Mouse (Mus musculus) liver (tissue): Measurements from ENCODE around the gene Smad1.
A peak's percentile ranks its signal among the peaks of the same experiment; 100 is the strongest.

Experiments used
- DNase-seq: peaks from one replicate; pipeline ENCODE4 v3.0.0-alpha.2; 2020; ENCODE audit warnings: mixed read lengths

Gene Smad1

DNA sequence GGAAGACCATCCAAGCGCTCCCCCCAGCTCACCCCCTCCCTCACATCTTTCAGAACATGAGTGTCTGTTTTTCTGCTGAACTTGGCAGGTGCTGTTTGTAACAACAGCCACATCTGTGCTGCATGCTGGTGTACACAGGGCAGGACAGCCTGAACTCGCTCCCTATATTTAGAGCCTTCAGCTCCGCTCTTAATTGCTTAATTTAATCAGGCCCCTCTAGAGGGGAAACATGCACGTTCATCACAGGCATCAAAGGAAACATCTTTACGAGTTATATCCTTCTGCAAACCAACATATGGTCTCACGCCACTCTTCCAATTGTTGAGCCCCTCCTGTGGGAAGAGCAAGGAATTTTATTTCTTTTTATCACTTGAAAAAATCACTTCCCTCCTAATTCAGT lies 17.5 kb downstream of the Smad1 start:
- no peak for DNase-seq

DNA sequence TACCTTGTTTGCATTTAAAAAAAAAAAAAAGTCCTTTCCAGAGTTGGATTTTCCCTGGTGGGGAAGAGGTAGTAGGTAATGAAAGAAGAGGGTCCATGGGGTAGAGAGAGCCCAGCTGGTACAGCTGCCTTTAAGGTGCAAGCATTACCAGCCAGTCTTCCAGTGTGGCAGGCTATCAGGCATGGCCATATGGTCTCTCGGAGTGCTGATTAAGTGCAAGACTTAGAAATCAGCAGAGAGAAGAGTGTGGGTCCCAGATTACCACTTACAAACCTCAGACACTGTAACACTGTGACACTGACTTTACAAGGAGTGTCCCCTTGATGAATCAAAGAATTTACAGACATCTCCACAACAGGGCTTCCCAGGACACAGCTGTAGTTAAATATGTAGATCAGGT lies 18.9 kb downstream of the Smad1 start:
- DNase-seq, result no peak

DNA sequence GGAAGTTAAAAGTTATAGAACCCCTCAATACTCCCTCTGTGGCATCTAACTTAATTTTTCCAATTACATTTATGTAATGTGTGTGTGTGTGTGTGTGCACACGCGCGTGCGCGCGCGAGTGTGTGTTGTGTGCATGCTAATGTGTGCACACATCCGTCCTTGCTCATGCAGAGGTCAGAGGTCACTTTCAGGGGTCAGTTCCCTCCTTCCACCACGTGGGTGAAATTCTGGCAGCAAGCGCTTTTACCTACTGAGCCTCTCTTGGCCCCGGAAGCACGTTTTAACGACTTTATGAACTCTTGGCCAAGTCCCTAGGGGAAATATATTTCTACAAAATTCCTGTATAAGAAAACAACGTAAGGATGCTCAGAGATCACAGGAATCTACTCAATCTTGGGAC lies 19.3 kb downstream of the Smad1 start:
- no peak for DNase-seq

DNA sequence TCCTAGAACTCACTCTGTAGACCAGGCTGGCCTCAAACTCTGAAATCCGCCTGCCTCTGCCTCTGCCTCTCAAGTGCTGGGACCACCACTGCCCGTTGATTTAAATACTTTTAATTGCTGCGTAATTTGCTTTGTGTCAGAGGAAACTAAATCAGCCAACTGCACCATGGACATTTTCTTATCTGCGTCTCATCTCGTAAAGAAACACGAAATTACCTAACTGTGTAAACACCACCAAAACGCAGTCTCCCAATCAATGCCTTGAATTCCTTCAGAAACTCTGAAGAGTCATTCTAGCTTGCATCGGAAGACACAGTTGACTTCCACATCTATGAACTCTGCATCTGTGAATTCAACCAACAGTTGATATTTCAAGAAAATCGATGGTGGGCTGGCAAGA lies 22.7 kb downstream of the Smad1 start:
- DNase-seq, result no peak

DNA sequence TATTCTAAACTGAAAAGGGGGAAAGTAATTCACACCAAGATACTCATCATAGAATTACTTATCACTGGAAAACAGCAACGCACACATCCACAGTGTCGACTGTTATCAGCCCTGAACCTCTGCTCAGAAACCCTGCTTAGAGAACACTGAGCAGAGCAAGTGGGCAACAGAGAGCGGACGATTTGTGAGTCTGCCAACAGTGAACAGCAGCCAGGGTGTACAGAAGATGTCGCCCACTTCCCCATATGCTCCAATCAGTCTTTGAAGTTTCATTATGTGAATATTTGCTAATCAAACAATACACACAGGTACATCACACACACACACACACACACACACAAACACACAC lies 23.6 kb downstream of the Smad1 start:
- DNase-seq, result peak; percentile 44

DNA sequence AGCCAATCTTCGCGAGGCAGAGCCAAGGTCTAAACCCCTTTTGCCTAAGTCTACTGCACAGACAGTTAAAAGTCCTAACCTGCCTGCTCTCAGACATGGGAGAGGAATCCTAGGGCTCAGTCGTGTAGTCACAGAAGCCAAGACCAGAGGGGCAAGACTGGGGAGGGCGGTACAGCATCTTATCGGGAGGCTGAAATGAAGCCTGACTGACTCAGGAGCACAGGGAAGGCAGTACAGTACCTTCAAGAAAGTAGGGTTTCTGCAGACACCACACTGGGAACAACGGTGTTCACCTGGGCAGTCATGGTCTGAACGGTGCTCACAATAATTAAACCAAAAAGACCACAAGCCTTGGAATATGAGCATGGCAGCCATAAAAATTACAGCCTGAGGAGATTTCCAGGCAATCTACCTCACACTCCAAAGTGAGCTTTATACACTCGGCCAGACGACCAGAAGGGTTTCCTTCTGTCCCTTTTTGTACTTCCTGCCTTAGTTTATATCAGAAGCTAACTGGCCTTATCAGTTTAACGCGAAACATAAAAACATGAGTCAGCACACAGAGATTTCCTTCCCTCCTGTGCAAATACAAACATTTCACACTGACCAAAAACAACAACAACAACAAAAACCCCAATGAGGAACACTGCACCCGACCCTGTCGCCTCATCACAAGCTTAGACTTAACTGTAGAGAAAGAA lies 24.1 kb downstream of the Smad1 start:
- DNase-seq, result no peak

DNA sequence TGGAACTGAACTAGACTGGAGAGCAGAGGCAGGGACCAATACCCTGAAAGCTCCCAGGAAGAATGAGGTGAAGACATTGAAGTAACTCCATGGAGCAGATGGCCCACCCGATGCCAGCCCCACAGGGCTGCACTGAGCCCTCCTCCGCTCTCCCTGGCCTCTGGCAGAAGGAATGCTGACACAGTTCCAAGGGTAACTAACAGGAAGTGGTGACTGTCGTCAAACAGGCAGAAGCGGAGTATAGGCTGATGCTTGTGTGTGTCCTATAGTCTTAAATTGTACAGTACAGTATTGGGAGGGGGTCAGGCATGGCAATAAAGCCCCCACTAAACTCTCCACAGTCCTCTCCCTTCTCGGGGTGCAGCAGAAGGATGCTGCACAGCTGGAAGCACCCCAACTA lies 24.9 kb downstream of the Smad1 start:
- no peak for DNase-seq

DNA sequence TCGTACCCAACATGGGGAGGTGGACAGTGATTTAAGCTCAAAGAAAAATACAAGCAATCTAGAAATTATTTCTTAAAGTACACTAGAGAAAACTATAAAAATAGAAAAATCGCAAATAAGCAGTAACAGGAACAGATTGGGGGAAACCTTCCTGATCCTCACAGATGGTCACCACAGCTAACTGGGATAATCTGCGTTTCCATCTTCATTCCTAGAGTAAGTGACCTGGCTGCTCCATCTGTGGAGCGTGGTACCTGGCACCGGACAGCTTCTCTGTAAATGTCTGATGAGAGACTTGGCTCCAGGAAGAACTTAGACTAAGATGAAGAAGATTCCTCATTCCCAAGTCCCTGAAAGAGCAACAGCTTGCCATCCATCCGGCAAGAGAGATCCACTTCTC lies 25.8 kb downstream of the Smad1 start:
- DNase-seq, result no peak

DNA sequence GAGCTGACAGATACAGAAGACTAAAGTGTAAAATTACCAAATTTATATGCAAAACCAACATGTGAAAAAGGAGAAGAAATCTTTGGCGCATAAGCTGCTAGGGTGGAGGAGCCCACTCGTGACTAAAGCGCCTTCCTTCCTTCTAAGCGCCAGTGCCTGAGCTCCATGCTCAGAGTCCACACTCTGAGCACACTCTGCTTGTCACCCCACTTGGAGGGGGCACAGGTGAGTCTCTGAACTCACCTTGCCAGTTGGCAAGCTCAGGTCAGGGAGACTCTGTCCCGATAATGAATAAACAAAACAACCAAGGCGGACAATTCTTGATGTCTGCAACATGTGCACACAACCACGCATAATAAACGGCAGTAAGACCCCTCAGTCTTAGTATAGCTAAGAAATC lies 26.4 kb downstream of the Smad1 start:
- no peak for DNase-seq

DNA sequence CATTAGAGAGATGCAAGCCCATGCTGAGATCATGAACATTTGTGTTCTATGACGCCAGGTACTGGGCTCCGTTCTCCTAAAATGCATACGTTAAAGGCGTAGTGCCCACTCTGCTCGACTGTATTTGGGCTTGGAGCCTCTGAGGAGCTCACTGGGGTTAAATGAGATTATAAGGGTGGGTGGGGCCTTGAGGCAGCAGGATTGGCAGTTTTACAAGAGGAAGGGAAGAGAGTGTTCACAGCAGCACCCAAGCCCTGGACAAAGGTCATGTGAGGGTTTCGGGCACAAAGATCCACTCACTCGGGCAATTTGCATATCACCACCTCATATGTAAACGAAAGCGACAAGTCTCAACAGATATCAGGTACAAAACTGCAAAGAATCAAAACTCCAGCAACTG lies 26.8 kb downstream of the Smad1 start:
- no peak for DNase-seq

DNA sequence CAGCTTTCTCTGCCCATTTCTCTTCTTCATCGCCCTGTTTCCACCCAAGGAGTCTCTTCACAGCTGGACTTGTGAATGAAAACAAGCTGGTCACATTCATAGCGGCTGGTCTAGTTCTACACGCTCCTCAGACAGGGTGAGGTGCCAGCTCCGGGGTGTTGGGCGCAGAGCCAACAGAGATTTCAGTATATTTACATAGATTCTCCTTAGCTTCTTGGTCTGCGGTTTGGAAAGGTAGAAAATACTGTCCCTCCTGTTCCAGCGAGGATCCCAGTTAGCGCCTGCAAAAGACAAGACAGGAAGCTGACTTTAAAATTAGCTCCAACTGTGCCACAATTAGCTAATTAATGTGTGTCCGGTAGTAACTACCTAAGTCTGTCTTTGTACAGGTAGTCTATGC lies 27.2 kb downstream of the Smad1 start:
- no peak for DNase-seq

DNA sequence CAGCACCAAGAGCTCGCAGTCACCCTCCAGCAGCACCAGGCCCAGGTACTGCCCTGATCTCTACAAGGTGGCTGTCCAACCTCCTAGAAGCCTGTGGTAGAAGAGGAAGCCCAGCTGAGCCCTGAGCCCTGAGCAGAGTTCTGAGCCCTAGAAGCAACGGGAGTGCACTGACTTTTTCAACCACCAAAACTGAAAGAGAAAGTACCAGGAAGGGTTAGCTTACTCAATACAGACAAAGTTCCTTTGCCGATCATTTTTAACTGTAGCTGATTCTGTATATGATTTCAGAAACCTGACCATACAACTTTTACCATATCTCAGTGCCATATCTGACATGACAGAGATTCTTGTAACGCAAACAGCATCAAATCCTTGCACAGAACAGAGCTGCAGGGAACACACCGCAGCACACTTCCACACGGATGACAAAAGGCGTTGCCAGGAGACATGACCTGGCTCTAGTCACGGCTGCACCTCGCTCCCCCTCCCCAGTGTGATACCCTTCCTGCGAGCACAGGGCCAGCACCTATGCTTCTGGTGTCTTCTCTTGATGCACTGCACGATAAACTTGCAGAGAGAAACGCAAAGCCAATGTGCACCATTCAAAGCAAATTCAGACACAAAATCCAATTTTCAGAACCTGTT lies 28.6 kb downstream of the Smad1 start:
- no peak for DNase-seq

DNA sequence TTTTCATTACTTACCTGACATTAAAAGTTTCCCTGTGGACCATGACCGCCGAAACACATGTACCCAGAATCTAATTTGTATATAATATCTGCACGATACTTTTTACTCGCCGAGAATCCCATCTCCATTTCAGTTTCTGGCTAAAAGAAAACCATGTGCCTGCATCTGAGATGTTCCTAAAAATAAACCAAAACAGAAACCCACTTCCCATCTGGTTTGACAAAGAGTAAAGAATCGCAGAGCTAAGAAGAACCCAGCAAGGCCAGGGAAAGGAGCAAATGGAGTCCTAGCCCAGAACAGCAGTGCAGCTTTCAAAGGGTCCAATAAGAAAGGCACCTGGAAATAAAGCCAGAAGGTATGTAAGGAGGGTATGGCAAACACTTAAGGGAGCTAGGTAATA lies 30.2 kb downstream of the Smad1 start:
- no peak for DNase-seq

DNA sequence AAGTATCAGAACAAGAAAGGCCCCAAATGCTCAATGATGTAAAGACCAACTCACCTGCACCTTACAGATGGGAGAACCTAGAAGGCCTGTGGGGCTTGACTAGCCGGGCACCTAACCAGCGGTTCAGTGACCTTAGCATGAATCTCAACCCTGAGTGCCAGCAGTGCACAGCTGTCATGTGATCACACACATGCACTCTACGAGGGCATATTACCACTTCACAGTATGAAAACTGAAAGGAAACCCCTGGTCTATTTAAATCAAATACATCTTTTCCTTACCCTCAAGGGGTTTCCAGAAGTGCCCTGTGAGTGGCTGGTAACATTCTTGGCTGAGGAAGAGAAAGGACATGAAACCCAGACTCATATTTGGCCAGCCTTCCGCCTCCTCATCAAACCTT lies 31.4 kb downstream of the Smad1 start:
- DNase-seq, result no peak

DNA sequence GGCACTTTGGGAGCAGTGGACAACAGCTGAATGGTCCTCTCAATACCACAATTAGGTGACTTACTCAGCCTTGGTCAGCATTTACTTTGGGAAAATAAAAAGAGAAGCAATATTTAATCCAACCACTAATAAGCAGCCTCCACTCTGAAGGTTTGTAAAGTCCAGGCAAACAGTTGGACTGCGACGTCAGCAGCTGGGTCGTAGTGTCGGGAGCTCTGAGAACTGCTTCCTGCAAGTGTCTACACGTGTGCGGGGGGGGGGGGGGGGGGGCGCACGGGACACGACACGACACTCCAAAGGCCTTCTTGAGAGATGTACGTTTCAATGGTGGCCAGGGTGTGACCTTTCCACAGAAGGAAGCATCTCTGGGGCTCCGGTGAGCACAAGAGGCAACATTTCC lies 32.0 kb downstream of the Smad1 start:
- DNase-seq, result no peak

DNA sequence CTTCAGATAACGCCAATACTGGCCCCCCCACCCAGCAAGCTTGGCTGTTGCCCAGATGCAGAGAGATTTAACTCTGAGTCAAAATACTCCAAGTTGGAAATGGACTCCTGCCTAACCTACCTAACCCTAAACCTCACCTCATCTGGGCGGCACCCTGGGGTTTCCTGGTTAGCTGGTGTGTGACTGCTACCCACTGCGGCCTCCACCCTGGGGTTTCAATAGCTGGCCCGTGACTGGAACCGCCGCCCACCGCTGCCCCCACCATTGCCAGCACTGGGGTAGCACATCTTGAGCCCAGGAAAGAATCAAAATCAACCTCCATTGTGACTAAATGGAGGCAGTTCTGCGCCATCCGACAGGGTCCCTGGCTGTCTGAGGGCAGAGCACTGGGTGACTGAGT lies 33.1 kb downstream of the Smad1 start:
- DNase-seq, result no peak

DNA sequence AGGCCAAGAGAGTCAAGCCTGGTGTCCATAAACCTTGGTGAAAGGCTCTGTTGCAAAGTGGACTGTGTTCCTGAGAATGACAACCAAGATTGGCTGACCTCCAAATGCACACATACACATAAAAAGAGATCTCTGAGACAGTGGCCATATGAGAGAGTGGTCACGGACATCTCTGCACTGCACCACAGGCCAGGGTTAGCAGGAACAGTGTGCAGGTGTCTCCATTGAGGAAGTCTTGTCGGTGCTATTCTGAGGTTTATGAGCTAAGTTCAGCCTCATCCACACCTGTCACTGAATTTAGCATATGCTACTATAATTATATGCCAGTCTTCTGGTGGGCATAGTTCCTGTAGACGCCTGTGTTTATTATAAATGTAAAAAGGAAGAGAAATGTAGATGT lies 33.6 kb downstream of the Smad1 start:
- no peak for DNase-seq

DNA sequence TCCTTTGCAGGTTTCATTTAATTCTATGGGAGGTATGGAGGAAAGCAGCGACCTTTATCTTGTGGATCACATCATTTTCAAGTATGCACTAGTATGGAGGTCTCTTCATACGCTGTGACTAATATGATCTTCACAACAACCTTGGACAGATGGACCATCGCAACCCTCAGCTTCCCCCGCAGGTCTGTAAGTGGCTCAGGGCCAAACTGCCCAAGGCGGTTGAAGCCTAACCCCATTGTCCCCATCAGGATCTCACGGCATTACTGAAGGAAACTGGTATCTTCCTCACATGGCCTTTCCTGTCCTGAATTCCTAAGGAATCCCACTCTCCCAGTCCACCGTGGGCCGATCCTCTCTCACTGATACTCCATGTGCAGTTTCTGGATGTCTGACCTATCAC lies 34.5 kb downstream of the Smad1 start:
- no peak for DNase-seq

DNA sequence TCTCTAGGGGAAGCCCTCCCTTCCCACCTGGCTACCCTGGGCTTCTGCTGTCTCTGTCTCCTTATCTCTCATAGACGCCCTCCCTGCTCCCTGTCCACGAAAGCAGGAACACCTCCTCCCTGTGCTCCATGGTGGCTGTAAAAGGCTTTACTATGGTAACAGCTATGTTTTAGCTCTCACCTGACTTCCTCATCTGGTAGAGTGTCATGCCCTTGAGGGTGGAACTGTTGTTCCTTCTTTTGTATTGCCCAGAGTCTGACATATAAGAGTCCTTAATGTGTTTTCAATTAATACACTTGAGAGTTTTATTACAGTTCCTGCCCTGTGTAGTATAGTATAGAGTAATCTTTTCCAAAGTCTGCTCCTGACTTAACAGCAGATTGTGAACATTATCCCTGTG lies 36.9 kb downstream of the Smad1 start:
- no peak for DNase-seq

DNA sequence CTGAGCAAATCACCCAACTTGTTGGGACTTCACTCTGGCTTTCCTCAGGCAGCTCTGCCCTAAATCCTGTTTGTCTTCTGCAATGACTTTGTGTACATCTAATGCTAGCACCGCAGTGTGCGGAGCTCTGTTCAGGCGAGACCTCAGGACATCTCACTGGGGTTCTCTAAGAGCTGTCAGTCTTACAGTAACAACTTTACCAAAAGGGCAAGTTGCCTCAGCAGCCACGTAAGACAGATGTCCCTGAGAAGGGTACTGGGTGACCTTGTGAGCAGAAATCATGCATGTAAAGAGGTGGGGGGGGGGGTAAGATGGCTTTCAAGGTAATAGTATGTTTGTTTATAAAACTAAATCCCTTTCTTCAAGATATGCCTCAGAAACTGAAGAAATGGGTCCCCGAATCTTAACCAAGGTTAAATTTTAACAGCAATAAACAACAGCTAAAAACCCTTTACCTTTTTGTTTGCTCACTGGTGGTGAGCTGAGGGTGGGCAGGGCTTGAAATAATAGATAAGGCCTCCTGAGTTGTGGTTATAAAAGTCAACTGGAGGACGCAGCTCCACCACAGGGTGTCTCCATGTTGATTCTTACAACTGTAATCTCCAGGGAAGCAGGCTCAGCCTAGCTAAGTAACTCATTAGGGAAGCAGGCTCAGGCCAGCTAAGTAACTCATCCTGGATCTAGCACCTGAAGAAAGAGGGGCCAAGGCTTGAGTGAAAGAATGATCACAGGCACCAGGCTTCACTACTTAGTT lies 38.4 kb downstream of the Smad1 start:
- DNase-seq, result no peak

DNA sequence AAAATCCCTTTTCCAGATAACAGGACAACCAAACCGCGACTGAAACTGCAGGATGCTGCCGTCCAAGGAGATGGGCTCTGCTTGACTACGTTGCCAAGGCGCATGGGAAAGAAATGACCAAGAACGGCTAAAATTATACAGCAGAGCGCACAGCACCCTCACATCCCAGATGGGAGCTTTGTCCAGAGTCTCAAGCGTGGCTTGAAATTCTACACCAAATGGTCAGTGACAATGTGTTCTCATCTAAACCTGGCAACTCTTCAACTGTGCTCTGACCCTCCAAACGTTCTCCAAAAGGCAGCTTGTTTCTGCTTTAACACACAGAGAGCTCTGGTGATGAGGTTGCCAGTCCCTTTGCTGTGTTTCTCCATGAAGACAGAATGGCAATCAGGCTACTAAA lies 39.0 kb downstream of the Smad1 start:
- DNase-seq, result no peak

DNA sequence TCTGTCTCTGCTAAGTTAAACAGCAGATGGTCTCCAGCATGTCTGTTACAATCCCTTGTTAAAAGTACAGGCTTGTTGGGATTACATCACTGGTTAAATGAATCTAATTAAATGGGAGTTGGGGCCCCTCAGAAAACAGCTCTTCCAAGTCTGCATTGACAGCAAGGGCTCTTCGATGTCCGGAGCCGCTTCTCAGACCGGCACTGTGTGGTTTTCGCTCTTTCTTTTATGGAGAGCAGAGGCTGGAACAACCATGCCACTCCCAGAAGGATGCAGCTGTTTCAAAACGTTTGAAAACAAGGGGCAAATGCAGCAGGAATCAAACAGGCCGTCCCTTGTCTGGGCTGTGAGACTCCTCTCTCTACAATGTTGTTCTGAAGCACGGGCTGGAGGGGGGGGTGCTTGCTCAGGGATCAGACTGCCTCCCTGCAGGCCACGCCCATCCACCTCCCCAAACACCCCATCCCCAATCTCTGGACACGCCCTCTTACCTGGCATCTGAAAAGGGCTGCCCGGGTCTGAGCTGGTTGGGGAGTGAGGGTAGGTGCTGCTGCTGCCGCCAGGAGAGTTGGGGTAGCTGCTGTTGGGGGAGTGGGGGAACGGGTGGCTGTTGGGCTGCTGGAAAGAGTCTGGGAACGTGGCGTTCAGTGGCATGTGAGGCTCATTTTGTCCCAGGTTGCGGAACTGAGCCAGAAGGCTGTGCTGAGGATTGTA lies 43.4 kb downstream of the Smad1 start:
- no peak for DNase-seq

DNA sequence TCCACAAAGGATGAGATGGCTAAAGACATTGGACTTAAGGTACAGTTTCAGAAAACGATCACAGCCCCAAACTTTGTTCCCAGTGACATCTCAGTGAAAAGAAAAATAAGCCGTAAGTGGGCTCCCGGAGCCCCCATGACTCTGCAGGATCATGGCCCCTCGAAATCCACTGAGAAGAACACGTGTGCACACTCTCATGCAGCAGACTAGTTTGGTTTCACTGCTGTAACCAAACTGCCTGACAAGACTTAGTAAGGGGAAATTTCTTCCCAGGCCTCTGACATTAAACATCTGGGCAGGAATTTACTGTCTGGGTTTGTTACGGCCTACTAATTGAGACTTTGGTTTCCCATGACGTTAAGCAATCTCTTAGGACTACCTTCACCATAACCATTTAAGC lies 45.3 kb downstream of the Smad1 start:
- DNase-seq, result no peak

DNA sequence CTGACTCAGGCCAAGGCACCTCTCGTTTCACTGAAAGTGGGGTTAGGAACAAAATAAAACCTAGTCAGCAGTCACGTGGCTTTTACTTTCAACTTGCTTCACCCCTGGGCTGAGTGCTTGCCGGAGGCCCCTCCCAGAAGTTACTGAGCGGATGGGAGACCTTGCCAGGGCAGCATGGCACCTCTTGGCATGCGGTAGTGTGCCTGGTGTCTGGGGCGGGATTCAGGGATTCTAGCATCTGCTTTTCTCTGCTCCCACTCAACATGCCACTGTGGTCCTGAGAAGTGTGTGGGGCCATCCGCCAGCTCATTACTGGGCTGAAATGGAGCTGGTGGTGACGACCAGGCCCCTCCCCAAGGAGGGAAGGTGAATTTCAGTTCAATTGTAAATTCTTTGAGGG lies 47.4 kb downstream of the Smad1 start:
- DNase-seq, result no peak
